In genomic region chr16:45038261-45039036, GRCm38 (mm10) we compare ENCODE assay signal across 17 mouse cellular contexts. TPM values are rescaled to one million over a fixed set of nuclear protein-coding genes. Genes with fewer than 3 reads are reported as not detected.
DNase-seq lines count a peak whose midpoint lies in the region; ATAC-seq and TF ChIP-seq lines count a peak whose summit lies in the region.
"Had no signal": no experiment of that assay in that cellular context is flagged by ENCODE, and none has a peak within 500 bp of the region (broad histone marks: within the 10 kb centered on the region; RNA-seq: fewer than 3 reads in every experiment).

No protein-coding gene starts in this region.

- H3K79me2 ChIP-seq in heart, adult 2 months (replicated peaks; ENCODE audit: control insufficient read depth, insufficient read depth, low read length): no peaks in the 10 kb centered on the region

- TF ChIP-seq CTCF in heart, adult 2 months (IDR thresholded peaks at IDR 0.05): no peak

- H3K4me3 ChIP-seq in heart, adult 2 months: no peak overlapping the region
- H3K4me3 ChIP-seq: embryonic facial prominence, embryonic 15.5 days; heart, embryonic 12.5 days; hindbrain, embryonic 13.5 days had no signal

- intact Hi-C loops in heart, adult 2 months (cut with DNase I): no loop called here

- no peak overlapping the region for H3K9ac ChIP-seq in heart, adult 2 months (ENCODE audit: low read depth, low read length)
- H3K9ac ChIP-seq: embryonic facial prominence, embryonic 15.5 days; forebrain, postnatal 0 days; heart, embryonic 12.5 days; hindbrain, embryonic 13.5 days had no signal

- 72% methylated on average over 4 of the region's 4 CpGs for WGBS in heart, adult 2 months

- no peaks in the 10 kb centered on the region for H3K36me3 ChIP-seq in heart, adult 2 months (ENCODE audit: control insufficient read depth, insufficient read depth, low read length)
- H3K36me3 ChIP-seq: embryonic facial prominence, embryonic 15.5 days; heart, embryonic 12.5 days; hindbrain, embryonic 13.5 days had no signal

- H3K27ac ChIP-seq in heart, adult 2 months: peak overlapping the region; percentile 23
- H3K27ac ChIP-seq: embryonic facial prominence, embryonic 15.5 days; hindbrain, embryonic 13.5 days; stomach, postnatal 0 days had no signal

- H3K4me1 ChIP-seq in heart, adult 2 months (ENCODE audit: control insufficient read depth, insufficient read depth, low read length): no peaks in the 10 kb centered on the region; the same call in 1 of the 2 replicates
- H3K4me1 ChIP-seq: embryonic facial prominence, embryonic 15.5 days; heart, embryonic 12.5 days; hindbrain, embryonic 13.5 days had no signal

- H3K27me3 ChIP-seq in heart, adult 2 months (ENCODE audit: control insufficient read depth, insufficient read depth, low read length): no peaks in the 10 kb centered on the region
- H3K27me3 ChIP-seq: embryonic facial prominence, embryonic 15.5 days; heart, embryonic 12.5 days; hindbrain, embryonic 13.5 days had no signal

- TF ChIP-seq EP300 in heart, adult 2 months (IDR thresholded peaks at IDR 0.05; ENCODE audit: insufficient read depth, low read depth, low read length): no peak

- ATAC-seq in CD4-positive, CD25-positive, alpha-beta regulatory T cell, adult 4 months: peak; percentile 68
- ATAC-seq in activated CD4-positive, CD25-positive, alpha-beta regulatory T cell, adult 4 months: peak; percentile 32
- 0 out of 2 replicates have a peak, but pooled peaks have one; percentile 39 for ATAC-seq in megakaryocyte progenitor cell, adult 5-6 weeks (replicated peaks; ENCODE audit: poor library complexity)
- ATAC-seq: forebrain, postnatal 0 days had no signal

- no peak for DNase-seq in heart, adult 2 months
- DNase-seq in heart, postnatal 4 days: no peak
- no peak for DNase-seq in testis, postnatal 14 days (ENCODE audit: low spot score)
- no peak for DNase-seq in layer of hippocampus, adult 18-20 months (ENCODE audit: low spot score in 2 of 2)
- no peak for DNase-seq in frontal cortex, postnatal 36 days (ENCODE audit: low spot score in 2 of 2)
- DNase-seq: adrenal gland, adult 8-10 months; forebrain, postnatal 0 days; kidney, adult 18-20 months; lung, postnatal 4 days; right cerebral cortex, postnatal 4 days had no signal

- no peak for TF ChIP-seq POLR2A in heart, adult 2 months (IDR thresholded peaks at IDR 0.05; ENCODE audit: insufficient read depth, low read depth, low read length)

RNA-seq across cellular contexts. Expression of gene Ccdc80, which starts 54.8 kb away (rescaled TPM):
- 10 to 100 TPM; 64.0 to 65.3 TPM for total RNA-seq in heart, adult 2 months (2021)
- 43.4 and 59.4 TPM in 2 replicates for polyA plus RNA-seq in heart, adult 2 months (2012; rRNA removed)
- total RNA-seq in heart, postnatal 4 days (2021): 10 to 100 TPM; 90.3 to 96.3 TPM
- polyA plus RNA-seq in CD4-positive, CD25-positive, alpha-beta regulatory T cell, adult 4 months (2017; shearing (Covaris generic)): 1 to 10 TPM; 1.4 to 3.5 TPM
- polyA plus RNA-seq in activated CD4-positive, CD25-positive, alpha-beta regulatory T cell, adult 4 months (2017; shearing (Covaris generic)): under 1 TPM; 0.45 to 0.73 TPM
- 0.12 and 0.32 TPM in 2 replicates for total RNA-seq in megakaryocyte progenitor cell, adult 5-6 weeks (2015)
- 0.71 and 3.1 TPM in 2 replicates for total RNA-seq in megakaryocyte progenitor cell, adult 5-6 weeks (2017)
- 1 to 10 TPM; 1.9 to 3.1 TPM for total RNA-seq in layer of hippocampus, adult 18-20 months (2021)

Comparison
In these comparisons a context has a peak if more than half of its experiments do, and no peak if none do; other contexts are left out.
1. RNA of gene Ccdc80, which starts 54.8 kb away (total RNA-seq): 90.3 to 96.3 TPM in heart, postnatal 4 days and 64.0 to 65.3 TPM in heart, adult 2 months; 1.9 to 3.1 TPM in layer of hippocampus, adult 18-20 months and 0.12 to 3.1 TPM in megakaryocyte progenitor cell, adult 5-6 weeks; every median in the first group is over 10 times any median in the second.
2. Peak in every context shown above with its lines, with median percentiles within 50 percentile points of each other: ATAC-seq.